Mouse (Mus musculus) megakaryocyte, embryonic 14.5 days (primary cell): ENCODE measurements around the gene 1700017B05Rik.

ENCODE experiments used
- FLI1 ChIP-seq: IDR thresholded peaks from 2 replicates; pipeline ENCODE4 v1.6.1; 2012; ENCODE audit warnings: low read length, inconsistent platforms, mixed read lengths
- GATA1 ChIP-seq: IDR thresholded peaks from 3 replicates; pipeline ENCODE4 v1.6.1; 2012; ENCODE audit warnings: mixed read lengths, low read length, inconsistent platforms, borderline replicate concordance

DNA sequence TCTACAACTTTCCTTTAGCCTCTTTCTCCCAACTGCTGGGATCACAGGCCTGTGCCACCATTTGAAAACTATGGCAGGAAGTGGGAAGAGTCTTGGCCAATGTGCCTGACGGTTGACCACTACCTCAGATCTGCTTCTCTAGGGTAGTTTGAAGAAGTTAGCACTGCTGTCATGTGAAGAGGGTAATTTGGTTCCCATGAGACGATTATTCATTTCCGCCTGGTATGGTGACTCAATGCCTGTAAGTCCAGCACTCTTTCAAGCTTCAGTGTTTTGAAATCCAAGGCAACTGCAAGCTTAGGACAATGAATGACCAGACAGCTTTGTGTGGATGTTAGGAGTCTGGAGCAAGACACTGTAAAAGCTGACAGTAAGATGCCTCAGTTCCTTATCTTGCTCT, 28.6 kb downstream of the 1700017B05Rik start:
- TF ChIP-seq GATA1 (no peak), FLI1 (no peak)
